Mouse (Mus musculus) heart, adult 2 months (tissue): ENCODE measurements around the gene Onecut3. TPM values are rescaled to one million over a fixed set of nuclear protein-coding genes. Genes with fewer than 3 reads are reported as not detected.

Experiments used
- DNase-seq, 2 experiments: peaks; one replicate each; pipeline ENCODE4 v3.0.0; 2021
- H3K27ac ChIP-seq: fragments of 200-600 bp; 2 replicates; pipeline ENCODE4 v1.8.1; 2022
- H3K27me3 ChIP-seq: fragments of 200-500 bp; 2 replicates; pipeline ENCODE4 v1.6.1; 2012; ENCODE audit warnings: mild to moderate bottlenecking, low read length, inconsistent platforms, mixed read lengths; ENCODE audit not compliant: control insufficient read depth, insufficient read depth
- H3K36me3 ChIP-seq: fragments of 200-500 bp; 2 replicates; pipeline ENCODE4 v1.6.1; 2012; ENCODE audit warnings: low read length, inconsistent platforms; ENCODE audit not compliant: control insufficient read depth, insufficient read depth
- H3K4me1 ChIP-seq: fragments of 200-500 bp; 2 replicates; pipeline ENCODE4 v1.6.1; 2011; ENCODE audit warnings: low read length; ENCODE audit not compliant: control insufficient read depth, insufficient read depth
- H3K4me3 ChIP-seq: fragments of 200-600 bp; 2 replicates; pipeline ENCODE4 v1.8.1; 2022
- H3K79me2 ChIP-seq: fragments of 200-500 bp; replicated peaks from 2 replicates; pipeline ENCODE4 v1.6.1; 2012; ENCODE audit warnings: mild to moderate bottlenecking, inconsistent platforms, low read length, moderate library complexity, mixed read lengths; ENCODE audit not compliant: control insufficient read depth, insufficient read depth
- H3K9ac ChIP-seq: fragments of 200-500 bp; 2 replicates; pipeline ENCODE4 v1.6.1; 2012; ENCODE audit warnings: low read depth, mild to moderate bottlenecking, control low read depth, inconsistent platforms, low read length, mixed read lengths
- CTCF ChIP-seq: fragments of 200-600 bp; IDR thresholded peaks from 2 replicates; pipeline ENCODE4 v1.8.1; 2022; ENCODE audit warnings: antibody characterized with exemption, mild to moderate bottlenecking, moderate library complexity
- EP300 ChIP-seq: fragments of 200-500 bp; IDR thresholded peaks from 2 replicates; pipeline ENCODE4 v1.6.1; 2011; ENCODE audit warnings: low read depth, low read length, control low read depth; ENCODE audit not compliant: insufficient read depth
- POLR2A ChIP-seq: fragments of 200-500 bp; IDR thresholded peaks from 2 replicates; pipeline ENCODE4 v1.6.1; 2011; ENCODE audit warnings: mild to moderate bottlenecking, low read depth, low read length, control low read depth; ENCODE audit not compliant: insufficient read depth
- WGBS: fragments of 180-500 bp; shearing (Covaris S2); methylation state at CpG from one replicate; pipeline ENCODE4 v1.1.7; 2018; 5-methylcytosine and 5-hydroxymethylcytosine counted together
- intact Hi-C: fragments of 180-260 bp; cut with DNase I; formaldehyde crosslinking; loops from one replicate; pipeline ENCODE4 v1.15.1; 2025
- polyA plus RNA-seq: library from polyadenylated mRNA; depleted of rRNA; stranded (reverse); fragments of >200 nt; gene quantifications from 2 replicates; pipeline ENCODE4 v1.2.3, GENCODE M21; 2012
- total RNA-seq, 2 experiments: library from RNA; stranded (reverse); gene quantifications; 2 replicates each; pipeline ENCODE4 v1.2.3; 2021

Onecut3 gene
- total and polyA plus RNA-seq, 3 experiments: 0.05 to 0.06 TPM; not detected in 1

GRCm38 (mm10) chr10:80548428-80549006, 53.9 kb downstream of the Onecut3 start:
- intact Hi-C loops: no loop called here
- no peak overlapping the region for H3K9ac ChIP-seq

GRCm38 (mm10) chr10:80549279-80549678, 54.6 kb downstream of the Onecut3 start:
- TF ChIP-seq POLR2A (no peak), EP300 (no peak), CTCF (no peak)
- Histone ChIP-seq H3K4me3 (no peak overlapping the region), H3K36me3 (no peaks in the 10 kb centered on the region), H3K4me1 (peaks cover 8% of the 10 kb centered on the region), H3K27ac (no peak overlapping the region), H3K27me3 (no peaks in the 10 kb centered on the region), H3K79me2 (peaks cover 4% of the 10 kb centered on the region), H3K9ac (no peak overlapping the region)
- intact Hi-C loops: no loop called here
- WGBS: 76% methylated on average over 21 of the region's 21 CpGs
- no peak for DNase-seq

More at GRCm38 (mm10) chr10:80548428-80549006, 53.9 kb downstream of the Onecut3 start:
- DNase-seq: peak; percentile 63 to 73
- peaks cover 2% of the 10 kb centered on the region; the same call in 1 of the 2 replicates for H3K4me1 ChIP-seq
- H3K27ac ChIP-seq: no peak overlapping the region
- no peaks in the 10 kb centered on the region for H3K27me3 ChIP-seq
- 72% methylated on average over 10 of the region's 10 CpGs for WGBS
- H3K36me3 ChIP-seq: no peaks in the 10 kb centered on the region
- no peak overlapping the region for H3K4me3 ChIP-seq
- TF ChIP-seq EP300 (no peak), POLR2A (no peak), CTCF (peak; percentile 84)
- H3K79me2 ChIP-seq: no peaks in the 10 kb centered on the region; the same call in none of the 2 replicates

- TF ChIP-seq POLR2A: no peak
- TF ChIP-seq CTCF: no peak
- TF ChIP-seq EP300: no peak
- Histone ChIP-seq H3K36me3 (no peaks in the 10 kb centered on the region), H3K4me1 (peaks cover 8% of the 10 kb centered on the region), H3K9ac (no peak overlapping the region), H3K4me3 (no peak overlapping the region), H3K79me2 (peaks cover 9% of the 10 kb centered on the region), H3K27me3 (no peaks in the 10 kb centered on the region), H3K27ac (no peak overlapping the region)
- DNase-seq: no peak
- 68% methylated on average over 9 of the region's 9 CpGs for WGBS
- intact Hi-C loops: loop anchor here (10.0 kb wide), 1 partner anchor 258 kb away; the partner anchor contains the start of genes Apc2 and Rps15
Measured at GRCm38 (mm10) chr10:80552364-80552763, 57.7 kb downstream of the Onecut3 start.

DNA sequence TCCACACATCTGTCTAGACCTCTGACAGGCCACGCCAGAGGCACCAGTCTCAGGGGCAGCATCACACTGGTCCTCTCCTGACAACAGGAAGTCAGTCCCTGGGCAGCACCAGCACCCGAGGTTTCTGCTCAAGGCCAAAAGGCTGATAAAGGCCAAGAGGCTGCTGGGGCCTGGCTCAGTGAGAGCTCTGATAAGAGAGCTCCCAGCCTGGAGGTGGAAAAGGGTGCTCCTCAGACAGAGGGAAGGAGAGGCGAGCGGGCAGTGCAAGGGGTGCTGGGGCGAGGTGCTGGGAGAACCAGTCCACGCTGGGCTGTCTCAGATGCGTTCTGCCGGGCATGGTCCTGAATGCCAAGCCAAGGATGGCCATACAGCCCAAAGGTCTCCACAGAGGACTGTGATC, 58.9 kb downstream of the Onecut3 start:
- Histone ChIP-seq H3K79me2 (peaks cover 16% of the 10 kb centered on the region), H3K4me3 (no peak overlapping the region), H3K4me1 (peaks cover 18% of the 10 kb centered on the region), H3K9ac (no peak overlapping the region; the same call in 1 of the 2 replicates), H3K27ac (no peak overlapping the region), H3K27me3 (no peaks in the 10 kb centered on the region), H3K36me3 (no peaks in the 10 kb centered on the region)
- TF ChIP-seq EP300 (no peak), CTCF (no peak), POLR2A (no peak)
- no peak for DNase-seq
- intact Hi-C loops: loop anchor here (10.0 kb wide), 1 partner anchor 259 kb away; the partner anchor contains the start of genes Apc2 and Rps15
- 57% methylated on average over 8 of the region's 8 CpGs for WGBS

GRCm38 (mm10) chr10:80553997-80554396, 59.4 kb downstream of the Onecut3 start:
- Histone ChIP-seq H3K9ac (no peak overlapping the region; the same call in 1 of the 2 replicates), H3K4me1 (peaks cover 19% of the 10 kb centered on the region), H3K27ac (no peak overlapping the region), H3K36me3 (no peaks in the 10 kb centered on the region), H3K27me3 (no peaks in the 10 kb centered on the region), H3K4me3 (no peak overlapping the region), H3K79me2 (peaks cover 16% of the 10 kb centered on the region)
- intact Hi-C loops: loop anchor here (10.0 kb wide), 1 partner anchor 259 kb away; the partner anchor contains the start of genes Apc2 and Rps15
- DNase-seq: no peak
- TF ChIP-seq POLR2A (no peak), EP300 (no peak)
- 55% methylated on average over 6 of the region's 6 CpGs for WGBS

DNA sequence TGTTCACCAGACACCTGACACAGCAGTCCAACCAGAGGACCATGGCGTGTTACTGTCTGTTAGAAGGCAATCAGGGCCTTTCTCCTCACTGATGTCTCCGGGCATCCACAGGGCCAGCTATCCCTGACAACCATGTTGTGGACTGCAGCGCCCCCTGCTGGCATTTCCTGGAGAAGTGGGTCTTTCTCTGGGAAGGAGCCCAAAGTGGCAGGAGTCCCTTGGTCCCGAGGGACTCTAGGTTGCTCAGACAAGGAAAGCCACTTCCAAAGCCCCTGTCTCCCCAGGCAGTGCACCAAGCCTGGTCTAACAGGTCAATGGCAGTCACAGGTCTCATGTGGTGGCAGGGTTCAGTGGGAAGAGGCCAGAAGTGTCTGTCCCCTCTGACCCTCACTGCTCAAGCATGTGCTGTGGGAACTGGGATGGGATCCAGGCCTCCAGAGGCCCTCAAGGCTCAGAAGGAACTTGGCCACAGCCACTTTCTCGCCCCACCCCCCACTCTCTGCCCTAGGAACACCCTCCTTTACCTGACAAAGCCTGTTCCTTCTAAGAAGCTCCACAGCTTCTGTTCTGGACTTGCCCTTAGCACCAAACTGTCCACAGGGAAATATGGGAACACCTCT, 62.8 kb downstream of the Onecut3 start:
- Histone ChIP-seq H3K9ac (no peak overlapping the region), H3K79me2 (peaks cover 31% of the 10 kb centered on the region), H3K27me3 (no peaks in the 10 kb centered on the region), H3K4me3 (no peak overlapping the region), H3K36me3 (peaks cover 5% of the 10 kb centered on the region; the same call in 1 of the 2 replicates), H3K4me1 (peaks cover 28% of the 10 kb centered on the region), H3K27ac (no peak overlapping the region)
- TF ChIP-seq EP300 (no peak), POLR2A (no peak), CTCF (peak; percentile 82)
- intact Hi-C loops: loop anchor here (5.0 to 10.0 kb wide), 2 partner anchors 50 to 263 kb away; partner anchors contain the start of genes Apc2 and Rps15
- WGBS: 16% methylated on average over 5 of the region's 5 CpGs
- peak; percentile 71 to 80 for DNase-seq
